Mouse (Mus musculus) liver, embryonic 14.5 days (tissue): ENCODE data around the gene B3galnt1.

Experiments used
- CTCF ChIP-seq: IDR thresholded peaks from 2 replicates; pipeline ENCODE4 v1.5.1; 2016; ENCODE audit warnings: antibody characterized with exemption, low read depth, control low read depth
- EP300 ChIP-seq: IDR thresholded peaks from 2 replicates; pipeline ENCODE4 v1.6.1; 2016; ENCODE audit warnings: antibody characterized with exemption, low read depth

GRCm38 (mm10) chr3:69556092-69556778, 42.5 kb downstream of the B3galnt1 start:
- no peak for TF ChIP-seq CTCF
- no peak for TF ChIP-seq EP300
